Mouse (Mus musculus) c-Kit-positive CD71-positive TER-119-negative erythroid progenitor cells, embryonic 14.5 days (primary cell): Measurements from ENCODE around the gene Ovol1.
A peak's percentile ranks its signal among the peaks of the same experiment; 100 is the strongest.

Experiments used
- DNase-seq: peaks from one replicate; pipeline ENCODE4 v3.0.0-alpha.2; 2013; ENCODE audit warnings: low read depth

Gene Ovol1

DNA sequence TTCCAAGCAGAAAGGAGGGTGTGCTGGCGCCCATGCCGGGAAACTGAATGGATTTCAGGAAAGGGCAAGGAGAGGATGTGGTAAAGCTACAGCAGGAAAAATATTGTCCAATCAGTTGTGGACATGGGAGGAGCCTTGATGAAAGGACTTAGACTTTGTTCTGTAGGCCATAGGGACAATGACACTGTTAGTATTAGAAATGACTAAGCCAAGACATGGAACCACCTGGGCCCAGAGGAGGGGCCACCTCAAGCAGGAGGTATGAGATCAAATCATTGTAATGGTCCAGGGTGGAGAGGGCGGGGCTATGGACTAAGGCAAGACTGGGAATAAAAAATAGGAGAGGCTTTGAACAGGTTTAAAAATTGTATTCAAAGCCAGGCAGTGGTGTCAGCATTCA is 41.7 kb downstream of the Ovol1 start:
- DNase-seq, result no peak

DNA sequence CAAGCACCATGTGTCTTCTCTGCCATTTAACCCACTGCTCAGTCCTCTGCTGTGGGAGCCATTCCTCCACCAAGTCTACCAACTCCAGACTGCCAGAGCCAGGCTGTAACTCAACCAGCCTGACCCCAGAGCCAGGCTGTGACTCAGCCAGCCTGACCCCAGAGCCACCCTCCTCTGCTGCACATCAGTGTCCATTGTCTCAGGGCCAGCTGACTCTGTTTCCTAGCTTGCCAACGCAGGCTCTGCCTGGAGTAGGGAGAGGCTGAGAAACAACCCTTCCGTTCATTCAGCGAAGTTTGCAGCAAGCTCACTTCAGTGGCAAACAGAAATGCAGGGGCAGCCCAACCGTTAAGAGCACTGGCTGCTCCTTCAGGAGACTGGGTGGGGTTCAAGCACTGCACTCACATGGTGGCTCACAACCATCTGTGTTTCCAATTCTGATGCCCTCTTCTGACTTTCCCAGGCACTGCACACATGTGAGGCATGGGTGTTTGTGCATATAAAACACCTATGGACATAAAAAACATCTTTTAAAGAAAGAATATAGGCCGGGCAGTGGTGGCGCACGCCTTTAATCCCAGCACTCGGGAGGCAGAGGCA is 43.4 kb downstream of the Ovol1 start:
- DNase-seq, result no peak

GRCm38 (mm10) chr19:5515840-5516777 is 44.3 kb downstream of the Ovol1 start:
- no peak for DNase-seq

GRCm38 (mm10) chr19:5513005-5513349 is 47.5 kb downstream of the Ovol1 start:
- no peak for DNase-seq

DNA sequence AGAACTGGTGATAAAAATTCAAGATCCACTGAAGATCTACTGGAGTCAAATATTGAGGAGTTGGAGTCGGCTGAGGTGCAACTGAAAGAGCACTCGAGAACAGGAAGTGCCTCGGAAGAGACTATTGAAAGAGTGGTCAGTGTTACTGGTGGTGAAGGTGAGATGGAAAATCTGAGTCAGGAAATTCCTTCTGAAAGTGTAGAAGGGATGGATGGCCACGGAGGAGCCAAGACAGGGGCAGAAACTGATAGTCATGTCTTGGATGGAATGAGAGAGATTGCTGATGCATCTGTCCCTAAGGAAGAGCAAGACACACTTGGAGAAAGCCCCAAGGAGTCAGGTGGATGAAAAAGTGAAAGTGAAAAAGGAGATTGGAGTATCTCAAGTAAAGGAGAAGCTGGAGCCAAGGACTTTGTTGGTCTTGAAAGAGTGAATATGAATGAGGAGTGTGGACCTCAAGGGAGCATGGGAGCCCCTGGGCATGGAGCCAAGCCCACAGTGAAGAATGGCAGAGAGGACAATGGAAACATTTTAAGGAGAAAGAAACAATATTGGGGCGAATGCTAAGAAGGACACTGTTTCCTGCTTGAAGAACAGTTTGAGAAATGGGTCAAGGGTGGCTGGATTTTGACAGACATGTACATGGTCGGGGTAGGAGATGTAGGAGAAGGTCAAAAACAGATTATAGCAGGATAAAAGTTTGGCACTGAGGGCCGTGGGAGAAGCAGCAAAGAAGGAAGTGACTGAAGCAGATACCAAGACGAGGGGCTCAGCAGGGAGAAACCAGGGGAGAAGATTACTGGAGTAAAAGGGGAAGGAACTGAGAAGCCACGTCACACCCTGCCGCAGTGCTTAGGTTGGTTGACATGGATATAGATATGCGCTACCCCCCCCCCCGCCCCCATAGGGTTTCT is 48.1 kb downstream of the Ovol1 start:
- DNase-seq, result no peak

DNA sequence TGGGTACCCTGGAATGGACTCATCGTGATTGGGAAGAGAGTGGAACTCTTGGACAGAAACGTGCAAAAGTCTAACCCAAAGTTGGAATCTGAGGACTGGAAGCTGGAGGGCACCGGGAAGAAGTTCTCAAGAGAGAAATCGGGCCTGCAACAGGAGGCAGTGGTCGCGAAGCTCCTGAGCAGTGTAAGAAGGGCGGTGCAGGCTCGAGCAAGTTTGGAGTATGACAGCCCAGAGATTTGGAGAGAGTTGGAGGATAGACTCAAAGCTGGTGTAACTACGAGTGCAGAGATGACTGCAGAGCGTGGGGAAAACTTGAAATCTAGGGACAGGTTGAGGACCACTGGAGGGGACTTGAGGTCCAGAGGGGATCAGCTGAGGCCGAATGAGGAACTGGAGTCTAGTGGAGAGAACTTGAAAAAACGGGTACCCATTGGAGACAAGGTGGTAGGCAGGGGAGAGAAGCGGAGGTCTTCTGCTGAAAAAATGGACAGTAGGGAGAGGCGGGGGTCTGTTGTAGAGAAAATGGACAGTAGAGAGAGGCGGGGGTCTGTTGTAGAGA is 49.3 kb downstream of the Ovol1 start:
- DNase-seq, result no peak

GRCm38 (mm10) chr19:5510031-5511026 is 50.1 kb downstream of the Ovol1 start, which contains the start of gene Snx32:
Gene Snx32, minus strand, starts transcription at chr19:5510538.
- peak; percentile 98 for DNase-seq

DNA sequence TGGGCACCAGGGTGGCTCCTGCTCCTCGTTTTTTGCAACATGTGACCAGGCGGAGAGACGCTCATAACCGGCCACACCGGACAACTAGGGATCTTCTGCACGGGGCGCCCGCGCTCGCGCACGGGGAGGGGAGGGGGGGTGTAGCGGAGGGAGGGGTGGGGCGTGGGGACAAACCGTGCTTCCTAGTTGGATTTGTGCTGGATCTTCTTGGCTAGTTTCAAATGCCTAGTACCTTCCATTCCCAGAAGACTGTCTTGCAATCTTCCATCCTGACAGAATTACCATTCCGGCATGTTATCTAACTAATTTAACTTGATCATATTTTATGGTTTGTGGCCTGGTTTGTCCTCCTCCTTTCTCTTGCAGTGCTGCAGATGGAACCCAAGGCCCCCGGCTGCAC is 56.8 kb downstream of the Ovol1 start, which contains the start of gene 1700020D05Rik:
TSS of gene 1700020D05Rik (minus strand) at position 101 of the 400 bp plus-strand sequence.
- DNase-seq, result no peak

GRCm38 (mm10) chr19:5500330-5500875 is 60.0 kb downstream of the Ovol1 start:
- no peak for DNase-seq
